Mouse (Mus musculus) lung, embryonic 15.5 days (tissue): Measurements from ENCODE around the gene Acat1. TPM values are rescaled to one million over a fixed set of nuclear protein-coding genes. Genes with fewer than 3 reads are reported as not detected.

Experiments used
- ATAC-seq: fragments of 200-750 bp; cut with Nextera tagmentation; 2 replicates; pipeline ENCODE4 v1.8.0; 2017; ENCODE audit warnings: moderate number of reproducible peaks, borderline replicate concordance; ENCODE audit not compliant: low FRiP score, low TSS enrichment; ENCODE audit errors: extremely low read depth
- H3K27ac ChIP-seq: fragments of 300-500 bp; sonication (generic); 2 replicates; pipeline ENCODE4 v1.5.1; 2015; ENCODE audit warnings: moderate library complexity, mild to moderate bottlenecking, inconsistent platforms
- H3K27me3 ChIP-seq: fragments of 300-500 bp; sonication (generic); 2 replicates; pipeline ENCODE4 v1.6.1; 2015; ENCODE audit warnings: inconsistent platforms
- H3K36me3 ChIP-seq: fragments of 300-500 bp; sonication (generic); 2 replicates; pipeline ENCODE4 v1.6.1; 2015; ENCODE audit warnings: inconsistent platforms
- H3K4me1 ChIP-seq: fragments of 300-500 bp; sonication (generic); 2 replicates; pipeline ENCODE4 v1.6.1; 2015; ENCODE audit warnings: inconsistent platforms
- H3K4me2 ChIP-seq: fragments of 300-500 bp; sonication (generic); 2 replicates; pipeline ENCODE4 v1.6.1; 2015; ENCODE audit warnings: inconsistent platforms, mild to moderate bottlenecking, moderate library complexity
- H3K4me3 ChIP-seq: fragments of 300-500 bp; sonication (generic); 2 replicates; pipeline ENCODE4 v1.5.1; 2015; ENCODE audit warnings: mild to moderate bottlenecking, inconsistent platforms
- H3K9ac ChIP-seq: fragments of 300-500 bp; sonication (generic); 2 replicates; pipeline ENCODE4 v1.6.1; 2015; ENCODE audit warnings: inconsistent platforms
- H3K9me3 ChIP-seq: fragments of 300-500 bp; sonication (generic); 2 replicates; pipeline ENCODE4 v1.6.1; 2016; ENCODE audit warnings: inconsistent platforms
- WGBS: fragments of 180-500 bp; shearing (Covaris S2); methylation state at CpG from one replicate; pipeline ENCODE4 v1.1.7; 2015; 5-methylcytosine and 5-hydroxymethylcytosine counted together
- polyA plus RNA-seq: library from polyadenylated mRNA; unstranded; fragments of >200 nt; fragmentation: Nextera tagmentation; extraction: Ambion mirVana; gene quantifications from 2 replicates; pipeline ENCODE4 v1.2.1, GENCODE M21; 2015

Gene Acat1
- polyA plus RNA-seq, 1 experiment from 2014 or later: 117 TPM

DNA sequence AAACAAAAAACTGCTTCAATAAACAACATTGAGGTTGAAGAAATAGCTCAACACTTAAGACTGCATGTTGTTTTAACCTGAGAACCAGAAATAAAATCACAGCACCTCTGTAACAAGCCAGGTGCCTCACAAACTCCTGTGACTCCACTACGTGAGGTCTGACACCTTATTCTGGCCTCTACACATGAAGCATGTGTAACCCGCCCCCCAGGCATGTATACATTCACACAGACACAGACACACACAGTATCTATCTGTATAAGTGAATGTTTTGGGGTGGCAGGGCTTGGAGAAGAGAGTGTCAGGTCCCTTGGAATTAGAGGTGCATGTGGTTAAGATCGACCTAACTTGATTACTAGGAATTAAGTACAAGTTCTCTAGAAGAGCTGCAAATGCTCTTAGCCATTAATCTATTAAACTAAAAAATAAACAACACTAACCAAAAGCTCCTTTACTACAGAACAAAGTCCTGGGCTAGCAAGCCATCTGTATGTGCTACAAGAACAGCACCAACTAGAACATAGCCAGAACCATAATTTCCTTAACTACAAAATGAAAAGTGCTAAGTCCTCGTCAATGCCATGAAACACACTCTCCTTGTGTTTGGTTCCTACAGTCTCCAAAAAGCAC is 13.1 kb downstream of the Acat1 start:
- H3K9ac ChIP-seq: no peak overlapping the region
- H3K27ac ChIP-seq: no peak overlapping the region
- H3K27me3 ChIP-seq: no peaks in the 10 kb centered on the region
- no peak for ATAC-seq
- H3K4me2 ChIP-seq: no peak overlapping the region
- H3K9me3 ChIP-seq: no peaks in the 10 kb centered on the region
- H3K36me3 ChIP-seq: peaks cover 23% of the 10 kb centered on the region
- H3K4me3 ChIP-seq: no peak overlapping the region
- H3K4me1 ChIP-seq: no peaks in the 10 kb centered on the region
- WGBS: 86% methylated on average over 4 of the region's 4 CpGs

DNA sequence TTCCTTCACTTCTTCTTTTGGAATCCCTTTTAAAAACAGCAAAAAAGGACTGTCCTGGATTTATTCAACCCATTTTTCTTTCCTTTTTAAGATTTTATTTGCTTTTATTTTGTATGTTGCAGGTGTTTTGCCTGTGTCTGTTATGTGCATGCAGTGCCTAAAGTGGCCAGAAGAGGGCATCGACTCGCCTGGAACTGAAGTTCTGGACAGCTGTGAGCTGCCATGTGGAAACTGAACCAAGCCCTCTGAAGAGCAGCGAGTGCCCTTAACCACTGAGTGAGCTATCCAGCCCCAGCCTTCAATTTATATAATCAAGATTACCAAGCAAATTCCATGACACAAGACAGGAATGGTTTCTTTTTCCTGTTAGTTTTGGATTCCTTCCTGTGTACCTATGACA is 15.4 kb downstream of the Acat1 start:
- no peaks in the 10 kb centered on the region for H3K27me3 ChIP-seq
- H3K4me1 ChIP-seq: no peaks in the 10 kb centered on the region
- 16% methylated on average over 3 of the region's 3 CpGs for WGBS
- H3K36me3 ChIP-seq: peaks cover 39% of the 10 kb centered on the region
- H3K4me3 ChIP-seq: no peak overlapping the region
- H3K4me2 ChIP-seq: no peak overlapping the region
- ATAC-seq: no peak
- H3K9me3 ChIP-seq: no peaks in the 10 kb centered on the region
- no peak overlapping the region for H3K9ac ChIP-seq
- no peak overlapping the region for H3K27ac ChIP-seq

DNA sequence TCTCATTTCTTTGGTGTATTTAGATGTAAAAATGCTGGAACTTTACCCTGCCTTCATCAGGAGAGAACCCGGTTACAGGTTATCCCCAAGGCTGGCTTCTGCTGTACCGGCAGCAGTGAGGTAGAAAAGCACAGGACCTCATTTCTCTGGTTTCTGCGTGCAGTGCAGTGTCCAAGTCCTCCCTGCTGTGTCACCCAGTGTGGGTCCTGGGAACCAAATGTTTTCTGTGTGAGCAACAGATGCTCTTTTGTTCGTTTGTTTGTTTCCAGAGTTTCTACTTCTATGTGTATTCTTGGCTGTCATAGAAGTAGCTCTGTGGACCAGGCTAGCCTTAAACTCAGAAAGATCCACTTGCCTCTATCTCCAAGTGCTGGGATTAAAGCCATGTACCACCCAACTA is 28.3 kb downstream of the Acat1 start:
- Histone ChIP-seq H3K9ac (no peak overlapping the region), H3K4me3 (no peak overlapping the region), H3K4me1 (no peaks in the 10 kb centered on the region), H3K27ac (no peak overlapping the region), H3K9me3 (no peaks in the 10 kb centered on the region), H3K4me2 (no peak overlapping the region), H3K27me3 (no peaks in the 10 kb centered on the region), H3K36me3 (peaks cover 53% of the 10 kb centered on the region)
- WGBS: 87% methylated on average over 4 of the region's 4 CpGs
- ATAC-seq: no peak

DNA sequence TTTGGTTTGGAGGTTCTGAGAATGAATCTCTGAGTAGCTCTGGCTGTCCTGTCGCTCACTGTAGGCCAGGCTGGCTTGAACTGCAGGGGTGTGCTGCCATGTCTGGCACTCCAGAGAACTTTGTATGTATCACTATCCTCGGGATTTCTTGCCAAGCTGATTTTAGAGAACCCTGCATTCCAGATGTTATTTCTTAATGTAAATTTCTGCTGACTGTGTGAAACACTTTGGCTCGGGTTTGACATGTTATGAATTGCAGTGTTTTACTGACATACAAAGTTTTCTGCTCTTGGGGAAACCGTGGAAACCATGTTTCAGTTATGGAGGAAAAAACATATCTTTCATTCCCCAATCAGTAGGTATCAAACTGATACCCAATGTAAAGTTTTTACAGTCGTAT is 34.5 kb downstream of the Acat1 start:
- ATAC-seq: no peak
- no peak overlapping the region for H3K27ac ChIP-seq
- peaks cover 39% of the 10 kb centered on the region for H3K36me3 ChIP-seq
- no peak overlapping the region for H3K4me2 ChIP-seq
- H3K4me3 ChIP-seq: no peak overlapping the region
- no peak overlapping the region for H3K9ac ChIP-seq
- H3K27me3 ChIP-seq: no peaks in the 10 kb centered on the region
- H3K4me1 ChIP-seq: no peaks in the 10 kb centered on the region
- WGBS: 66% methylated on average over 5 of the region's 5 CpGs
- H3K9me3 ChIP-seq: no peaks in the 10 kb centered on the region

DNA sequence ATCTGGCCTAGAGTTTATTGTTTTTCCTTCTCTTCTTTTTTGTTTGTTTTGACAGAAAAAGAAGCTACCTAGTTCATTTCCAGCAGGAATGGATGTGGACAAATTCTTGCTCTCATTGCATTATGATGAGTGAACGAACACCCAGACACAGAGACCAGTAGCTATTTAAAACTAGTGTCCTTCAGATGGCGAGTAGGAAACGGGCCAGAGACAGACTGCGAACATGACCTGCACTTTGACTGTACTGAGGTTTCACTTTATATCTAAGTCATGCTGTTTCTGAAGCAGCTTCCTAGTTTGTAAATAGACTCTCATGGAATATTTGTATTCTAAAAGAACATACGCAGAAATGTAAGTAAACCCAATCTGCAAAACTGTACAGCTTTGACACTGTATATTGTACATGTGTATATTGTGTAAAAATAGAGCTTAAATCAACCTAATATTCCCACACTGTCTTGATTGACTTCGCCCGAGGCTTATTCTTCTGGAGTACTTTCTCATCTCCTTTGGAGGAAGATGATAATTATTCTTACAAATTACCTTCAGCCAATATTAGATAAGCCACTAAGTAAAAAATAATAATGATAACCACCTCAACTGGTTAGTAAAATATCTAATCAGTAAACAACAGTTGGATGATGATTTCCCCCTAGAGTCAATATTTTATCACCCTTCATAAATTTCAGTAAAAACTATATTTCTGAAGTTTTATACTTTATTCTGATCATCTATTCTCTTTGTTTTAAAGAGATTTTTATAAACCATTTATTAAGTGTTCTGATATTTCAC is 37.5 kb downstream of the Acat1 start:
- H3K4me3 ChIP-seq: no peak overlapping the region
- no peak overlapping the region for H3K4me2 ChIP-seq
- ATAC-seq: no peak
- H3K27ac ChIP-seq: no peak overlapping the region
- H3K27me3 ChIP-seq: no peaks in the 10 kb centered on the region
- H3K36me3 ChIP-seq: peaks cover 51% of the 10 kb centered on the region
- WGBS: 89% methylated on average over 7 of the region's 7 CpGs
- H3K9ac ChIP-seq: no peak overlapping the region
- H3K4me1 ChIP-seq: no peaks in the 10 kb centered on the region
- no peaks in the 10 kb centered on the region for H3K9me3 ChIP-seq

DNA sequence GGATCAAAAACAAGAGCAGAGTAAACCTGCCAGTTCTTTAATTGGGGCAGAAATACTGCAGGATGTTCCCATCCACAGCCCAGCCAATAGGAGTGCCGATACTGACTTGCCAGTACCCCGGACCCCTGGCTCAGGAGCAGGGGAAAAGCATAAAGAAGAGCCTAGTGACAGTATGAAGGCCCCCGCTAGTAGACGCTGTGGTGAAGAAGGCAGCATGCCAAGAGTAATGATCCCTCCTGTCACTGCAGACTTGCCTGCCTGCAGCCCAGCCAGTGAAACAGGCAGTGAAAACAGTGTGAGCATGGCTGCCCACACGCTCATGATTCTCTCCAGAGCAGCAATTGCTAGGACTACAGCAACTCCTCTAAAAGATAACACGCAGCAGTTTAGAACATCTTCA is 39.5 kb downstream of the Acat1 start:
- H3K4me1 ChIP-seq: no peaks in the 10 kb centered on the region
- no peaks in the 10 kb centered on the region for H3K27me3 ChIP-seq
- no peak overlapping the region for H3K4me3 ChIP-seq
- no peak for ATAC-seq
- H3K9me3 ChIP-seq: no peaks in the 10 kb centered on the region
- no peak overlapping the region for H3K27ac ChIP-seq
- no peak overlapping the region for H3K9ac ChIP-seq
- H3K36me3 ChIP-seq: peaks cover 65% of the 10 kb centered on the region
- 86% methylated on average over 6 of the region's 6 CpGs for WGBS
- no peak overlapping the region for H3K4me2 ChIP-seq

DNA sequence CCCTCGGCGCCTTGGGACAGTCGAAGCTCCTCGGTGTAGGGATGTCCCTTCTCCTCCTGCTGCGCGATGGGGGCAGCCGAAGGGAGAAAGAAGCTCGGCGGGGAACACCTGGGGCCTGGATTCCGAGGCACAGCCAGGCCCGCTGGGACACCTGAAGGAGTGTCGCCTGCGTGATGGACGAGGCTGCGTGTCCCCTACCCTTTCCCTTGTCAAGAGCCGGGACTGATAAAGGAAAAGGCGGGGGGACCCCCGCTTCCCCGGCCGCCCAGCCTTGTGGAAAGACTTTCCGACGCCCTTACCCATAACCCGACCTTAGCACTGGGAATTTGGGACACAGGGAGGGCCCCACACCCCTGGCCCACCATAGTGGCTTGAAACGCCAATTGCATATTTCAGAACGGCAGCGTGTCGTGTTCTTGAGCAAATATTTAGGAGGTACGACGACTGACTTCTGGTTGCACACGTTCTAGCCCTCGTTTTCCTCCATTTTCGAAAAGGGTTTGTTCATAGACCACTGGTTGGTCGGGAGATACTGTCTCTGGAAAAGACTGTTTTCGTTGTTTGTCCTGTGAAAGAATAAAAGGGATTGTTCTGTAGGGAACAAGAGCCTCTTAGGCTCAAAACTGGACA is 72.7 kb downstream of the Acat1 start:
- Histone ChIP-seq H3K4me1 (peaks cover 12% of the 10 kb centered on the region), H3K27me3 (no peaks in the 10 kb centered on the region), H3K9ac (peak overlapping the region; percentile 89), H3K27ac (peak overlapping the region; percentile 96), H3K4me2 (peak overlapping the region; percentile 68), H3K4me3 (peak overlapping the region; percentile 89), H3K36me3 (peaks cover 6% of the 10 kb centered on the region; the same call in 1 of the 2 replicates), H3K9me3 (no peaks in the 10 kb centered on the region)
- ATAC-seq: no peak
- WGBS: under 1% methylated on average over 31 of the region's 34 CpGs

DNA sequence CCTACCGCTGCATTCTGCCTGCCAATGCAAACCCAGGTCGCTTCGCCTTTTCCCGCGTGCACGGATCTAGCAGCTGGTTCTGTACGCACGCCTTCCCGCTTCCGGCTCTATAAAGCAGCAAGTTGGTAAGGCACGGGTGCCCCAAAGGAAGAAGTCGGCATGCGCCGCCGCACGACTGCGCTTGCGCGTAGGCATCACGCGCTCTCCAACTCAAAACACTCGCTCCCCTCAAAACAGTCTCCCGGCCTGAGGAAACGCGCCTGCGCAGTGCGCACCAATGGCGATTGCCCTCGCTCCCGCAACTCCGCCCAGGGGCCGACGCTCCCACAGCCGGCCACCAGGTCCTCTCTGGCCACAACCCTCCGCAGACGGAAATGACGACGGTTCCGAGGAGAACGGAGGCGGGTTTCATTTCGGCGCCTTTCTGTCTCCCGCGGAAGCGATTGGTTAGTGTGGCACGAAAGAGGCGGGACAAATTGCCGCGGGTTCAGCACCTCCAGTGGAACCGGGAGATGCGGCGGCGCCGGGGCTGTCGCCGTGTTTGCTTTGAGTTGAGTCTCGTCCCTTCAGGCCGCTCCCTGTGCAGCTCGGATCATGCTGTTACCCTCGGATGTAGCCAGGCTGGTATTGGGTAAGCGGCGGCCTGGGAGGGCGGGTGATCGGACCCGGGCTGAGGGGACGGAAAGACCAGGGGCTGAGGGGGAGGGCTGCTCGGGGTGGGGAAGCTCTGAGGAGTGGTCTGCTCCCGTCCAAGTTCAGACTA is 73.4 kb downstream of the Acat1 start, which contains the start of the genes Atm and Npat:
Gene Atm (minus strand): TSS at position 183 of the 763 bp plus-strand sequence.
Gene Npat (plus strand): TSS at position 490 of the 763 bp plus-strand sequence.
- WGBS: under 1% methylated on average over 69 of the region's 69 CpGs
- ATAC-seq: peak; percentile 99

DNA sequence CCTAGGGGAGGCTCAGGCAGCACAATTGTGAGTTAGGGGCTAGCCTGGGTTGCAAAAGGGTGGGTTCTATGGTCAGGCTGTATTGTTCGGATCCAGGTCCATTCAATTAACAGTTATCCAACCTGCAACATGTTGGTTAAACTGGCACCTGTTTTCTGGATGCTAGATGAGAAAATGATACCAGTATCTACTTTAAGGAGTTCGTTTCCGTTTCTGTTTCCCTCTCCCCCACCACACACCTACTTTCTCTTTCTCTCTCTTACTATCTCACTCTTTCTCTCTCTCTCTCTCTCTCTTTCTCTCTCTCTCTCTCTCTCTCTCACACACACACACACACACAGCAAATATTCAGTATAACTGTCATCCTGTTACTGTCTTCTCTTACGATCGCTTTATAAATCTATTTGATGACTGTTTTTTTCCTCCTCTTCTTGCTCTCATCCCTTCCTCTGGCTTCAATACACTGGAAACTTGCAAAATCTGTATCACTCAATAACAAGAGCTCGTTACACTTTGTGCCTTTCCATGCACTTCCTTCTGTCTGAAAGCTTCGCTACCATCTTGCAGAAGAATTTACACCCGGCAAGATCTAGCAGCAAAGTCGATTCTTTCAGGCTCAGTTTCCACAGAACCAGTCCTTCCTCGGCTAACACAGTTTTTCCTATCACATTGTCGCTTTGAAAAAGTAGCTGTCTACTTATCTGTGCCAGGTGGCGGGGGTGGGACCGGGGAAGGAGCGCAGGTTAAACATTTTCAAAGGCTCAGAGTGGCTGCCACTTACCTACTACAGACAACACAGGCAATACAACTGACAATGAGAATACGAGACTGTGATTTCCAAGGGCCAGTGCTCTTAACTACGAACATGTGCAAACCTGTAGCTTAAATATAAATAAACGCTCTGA is 74.5 kb downstream of the Acat1 start:
- H3K4me2 ChIP-seq: peak overlapping the region; percentile 79
- ATAC-seq: no peak

More for the DNA sequence above, 73.4 kb downstream of the Acat1 start, which contains the start of the genes Atm and Npat:
- Histone ChIP-seq H3K36me3 (peaks cover 10% of the 10 kb centered on the region; the same call in 1 of the 2 replicates), H3K9me3 (no peaks in the 10 kb centered on the region), H3K9ac (peak within 1 kb of the TSS; percentile 89), H3K4me1 (peaks cover 12% of the 10 kb centered on the region), H3K27me3 (no peaks in the 10 kb centered on the region), H3K4me2 (peak within 1 kb of the TSS; percentile 79), H3K4me3 (peak within 1 kb of the TSS; percentile 89), H3K27ac (peak within 1 kb of the TSS; percentile 96)

More for the DNA sequence above, 74.5 kb downstream of the Acat1 start:
- Histone ChIP-seq H3K9me3 (no peaks in the 10 kb centered on the region), H3K36me3 (peaks cover 14% of the 10 kb centered on the region; the same call in 1 of the 2 replicates), H3K27me3 (no peaks in the 10 kb centered on the region), H3K4me3 (peak overlapping the region; percentile 89), H3K9ac (peak overlapping the region; percentile 57), H3K4me1 (peaks cover 12% of the 10 kb centered on the region), H3K27ac (peak overlapping the region; percentile 87)
- WGBS: 13% methylated on average over 17 of the region's 17 CpGs
